Mouse (Mus musculus) MEL (cell line): Measurements from ENCODE around the gene Gskip. TPM values are rescaled to one million over a fixed set of nuclear protein-coding genes. Genes with fewer than 3 reads are reported as not detected.
A peak's percentile ranks its signal among the peaks of the same experiment; 100 is the strongest.

Experiments
- DNase-seq: peaks from one replicate; pipeline ENCODE4 v3.0.0; 2011; ENCODE audit warnings: low read depth, low spot score
- H3K27ac ChIP-seq: 2 replicates; pipeline ENCODE4 v1.5.1; 2012; ENCODE audit warnings: low read depth, mild to moderate bottlenecking, control low read depth, low read length, moderate library complexity; ENCODE audit not compliant: control insufficient read depth
- H3K27me3 ChIP-seq, 2 experiments: fragments of 150-350 bp in 1 of 2; sonication (generic) in 1 of 2; 2 replicates each; pipeline ENCODE4 v1.6.1; 2012; ENCODE audit warnings: low read length in 2 of 2, mild to moderate bottlenecking in 2 of 2, improper control_type of control experiment in 1 of 2, moderate library complexity in 1 of 2; ENCODE audit not compliant: insufficient read depth in 2 of 2, control insufficient read depth in 1 of 2
- H3K36me3 ChIP-seq, 2 experiments: 2 replicates each; pipeline ENCODE4 v1.6.1; 2012 to 2014; ENCODE audit warnings: low read length in 2 of 2, improper control_type of control experiment in 1 of 2, inconsistent platforms in 1 of 2, mild to moderate bottlenecking in 1 of 2; ENCODE audit not compliant: insufficient read depth in 2 of 2, control insufficient read depth in 1 of 2
- H3K4me1 ChIP-seq, 2 experiments: fragments of 150-350 bp in 1 of 2; sonication (generic) in 1 of 2; 2 replicates each; pipeline ENCODE4 v1.6.1; 2012; ENCODE audit warnings: low read length in 2 of 2, improper control_type of control experiment in 1 of 2, mild to moderate bottlenecking in 1 of 2; ENCODE audit not compliant: insufficient read depth in 2 of 2, control insufficient read depth in 1 of 2
- H3K4me3 ChIP-seq, 2 experiments: fragments of 150-350 bp in 1 of 2; sonication (generic) in 1 of 2; 2 replicates each; pipeline ENCODE4 v1.5.1; 2012; ENCODE audit warnings: low read depth in 2 of 2, low read length in 2 of 2, mild to moderate bottlenecking in 2 of 2, moderate library complexity in 2 of 2, control low read depth in 1 of 2, improper control_type of control experiment in 1 of 2; ENCODE audit not compliant: control insufficient read depth in 1 of 2, insufficient read depth in 1 of 2
- H3K79me2 ChIP-seq: 2 replicates; pipeline ENCODE4 v1.6.1; 2012; ENCODE audit warnings: mild to moderate bottlenecking, low read length, moderate library complexity; ENCODE audit not compliant: control insufficient read depth, poor library complexity, insufficient read depth
- H3K9ac ChIP-seq: 2 replicates; pipeline ENCODE4 v1.6.1; 2012; ENCODE audit warnings: low read depth, mild to moderate bottlenecking, control low read depth, low read length, moderate library complexity; ENCODE audit not compliant: control insufficient read depth, poor library complexity, severe bottlenecking
- H3K9me3 ChIP-seq: fragments of 150-350 bp; sonication (generic); replicated peaks from 2 replicates; pipeline ENCODE4 v1.6.1; 2012; ENCODE audit warnings: mild to moderate bottlenecking, low read length, improper control_type of control experiment, moderate library complexity; ENCODE audit not compliant: insufficient read depth
- CTCF ChIP-seq, 3 experiments: IDR thresholded peaks in 2 of 3; conservative IDR thresholded peaks in 1 of 3; 2 replicates each; pipeline ENCODE4 v1.5.1; 2011 to 2012; ENCODE audit warnings: low read length in 3 of 3, low read depth in 2 of 3, mild to moderate bottlenecking in 2 of 3, improper control_type of control experiment in 1 of 3, inconsistent platforms in 1 of 3, mixed read lengths in 1 of 3, moderate library complexity in 1 of 3; ENCODE audit not compliant: control insufficient read depth in 1 of 3, insufficient read depth in 1 of 3, poor library complexity in 1 of 3, severe bottlenecking in 1 of 3
- EP300 ChIP-seq, 2 experiments: IDR thresholded peaks; 2 replicates each; pipeline ENCODE4 v1.6.1; 2011; ENCODE audit warnings: improper control_type of control experiment in 2 of 2, low read length in 2 of 2, low read depth in 1 of 2, mild to moderate bottlenecking in 1 of 2
- ETS1 ChIP-seq: IDR thresholded peaks from 2 replicates; pipeline ENCODE4 v1.6.1; 2012; ENCODE audit warnings: low read depth, mild to moderate bottlenecking, inconsistent platforms, low read length, improper control_type of control experiment, moderate library complexity
- GATA1 ChIP-seq: IDR thresholded peaks from 2 replicates; pipeline ENCODE4 v1.6.1; 2011; ENCODE audit warnings: low read depth, low read length, improper control_type of control experiment
- JUND ChIP-seq: IDR thresholded peaks from 2 replicates; pipeline ENCODE4 v1.6.1; 2011; ENCODE audit warnings: low read depth, mild to moderate bottlenecking, improper control_type of control experiment, low read length
- KAT2A ChIP-seq: conservative IDR thresholded peaks from 2 replicates; pipeline ENCODE4 v1.6.1; 2012; ENCODE audit warnings: low read depth, low read length, improper control_type of control experiment, inconsistent platforms
- MXI1 ChIP-seq: IDR thresholded peaks from 2 replicates; pipeline ENCODE4 v1.6.1; 2011; ENCODE audit warnings: mild to moderate bottlenecking, low read depth, low read length, improper control_type of control experiment
- NRF1 ChIP-seq: IDR thresholded peaks from 2 replicates; pipeline ENCODE4 v1.6.1; 2014; ENCODE audit warnings: low read depth, mild to moderate bottlenecking, inconsistent platforms, low read length, improper control_type of control experiment, moderate library complexity; ENCODE audit not compliant: poor library complexity, insufficient read depth, severe bottlenecking
- RCOR1 ChIP-seq: IDR thresholded peaks from 2 replicates; pipeline ENCODE4 v1.6.1; 2012; ENCODE audit warnings: low read depth, mild to moderate bottlenecking, inconsistent platforms, low read length, improper control_type of control experiment
- TAL1 ChIP-seq: IDR thresholded peaks from 2 replicates; pipeline ENCODE4 v1.6.1; 2012; ENCODE audit warnings: mild to moderate bottlenecking, inconsistent platforms, low read length, moderate library complexity, mixed read lengths
- TBP ChIP-seq: IDR thresholded peaks from 2 replicates; pipeline ENCODE4 v1.8.0; 2011; ENCODE audit warnings: low read depth, low read length, improper control_type of control experiment
- ZNF384 ChIP-seq: IDR thresholded peaks from 2 replicates; pipeline ENCODE4 v1.6.1; 2012; ENCODE audit warnings: low read depth, mild to moderate bottlenecking, inconsistent platforms, low read length, improper control_type of control experiment
- polyA plus RNA-seq, 2 experiments: library from polyadenylated mRNA; stranded (reverse) in 1 of 2; unstranded in 1 of 2; fragments of >175 nt in 1 of 2; fragments of >200 nt in 1 of 2; gene quantifications; 2 replicates each; pipeline versions ENCODE4 v1.2.1 to v1.2.4; 2012; ENCODE audit warnings: low replicate concordance in 2 of 2, low read depth in 1 of 2; ENCODE audit not compliant: insufficient read length in 2 of 2, insufficient read depth in 1 of 2, missing spikeins in 1 of 2
- total RNA-seq: library from RNA; depleted of rRNA; stranded (reverse); fragments of 300-350 nt; gene quantifications from 2 replicates; pipeline ENCODE4 v1.2.3, GENCODE M21; 2012

Gene Gskip
- total and polyA plus RNA-seq, 3 experiments, result 12.6 to 13.9 TPM; not detected in 1

DNA sequence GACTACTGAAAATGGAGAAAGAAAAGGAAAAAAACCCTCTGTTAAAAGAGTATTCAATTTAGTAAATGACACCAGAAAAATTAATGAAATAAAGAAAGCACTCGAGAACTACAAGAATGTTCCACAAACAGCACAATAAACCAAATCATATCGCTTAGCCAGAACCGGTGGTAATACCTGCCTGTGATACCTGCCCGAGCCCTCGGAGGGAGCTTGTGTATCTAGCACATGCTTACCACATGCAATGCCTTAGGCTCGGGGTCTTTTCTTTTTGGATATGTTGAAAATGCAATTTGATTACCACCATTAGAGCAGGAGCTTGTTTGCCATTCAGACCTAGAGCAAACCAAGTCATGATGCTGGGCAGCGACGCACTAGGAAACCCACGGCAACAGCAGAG, 48.1 kb upstream of the Gskip start:
- H3K27me3 ChIP-seq, result no peaks in the 10 kb centered on the region
- DNase-seq, result no peak
- no peak overlapping the region for H3K9ac ChIP-seq
- no peak overlapping the region for H3K27ac ChIP-seq
- H3K9me3 ChIP-seq, result no peaks in the 10 kb centered on the region
- H3K79me2 ChIP-seq, result no peaks in the 10 kb centered on the region
- TF ChIP-seq RCOR1, result no peak
- TF ChIP-seq TBP, result no peak
- TF ChIP-seq EP300 (IDR thresholded peaks at IDR 0.05; ENCODE audit: low read depth in 1 of 2, low read length in 2 of 2), result no peak
- no peak for TF ChIP-seq GATA1
- TF ChIP-seq JUND, result no peak
- no peak for TF ChIP-seq ZNF384
- TF ChIP-seq MXI1, result no peak
- no peak for TF ChIP-seq KAT2A
- TF ChIP-seq, all 39 proteins: peak for 0
- Histone ChIP-seq H3K4me3 (no peak overlapping the region), H3K4me1 (no peaks in the 10 kb centered on the region), H3K36me3 (peaks cover 0 to 47% of the 10 kb centered on the region in 2 experiments; a peak in 2 of 4 replicates)

- H3K27me3 ChIP-seq, result no peaks in the 10 kb centered on the region
- H3K36me3 ChIP-seq, result peaks cover 0 to 41% of the 10 kb centered on the region in 2 experiments; a peak in 2 of 4 replicates
- DNase-seq, result peak; percentile 37
- TF ChIP-seq RCOR1, result no peak
- peak; percentile 37 to 44 (median 42) for TF ChIP-seq CTCF (IDR thresholded peaks at IDR 0.05 in 2 of 3, conservative IDR thresholded peaks at IDR 0.05 in 1 of 3; ENCODE audit: control insufficient read depth in 1 of 3, insufficient read depth in 1 of 3, low read depth in 2 of 3, low read length in 3 of 3, poor library complexity in 1 of 3, severe bottlenecking in 1 of 3)
- TF ChIP-seq, all 39 proteins: peak for 1
- Histone ChIP-seq H3K9ac (no peak overlapping the region), H3K27ac (no peak overlapping the region), H3K4me1 (no peaks in the 10 kb centered on the region), H3K79me2 (no peaks in the 10 kb centered on the region), H3K4me3 (no peak overlapping the region), H3K9me3 (no peaks in the 10 kb centered on the region)
Observed at GRCm38 (mm10) chr12:105637554-105637953, 47.1 kb upstream of the Gskip start.

DNA sequence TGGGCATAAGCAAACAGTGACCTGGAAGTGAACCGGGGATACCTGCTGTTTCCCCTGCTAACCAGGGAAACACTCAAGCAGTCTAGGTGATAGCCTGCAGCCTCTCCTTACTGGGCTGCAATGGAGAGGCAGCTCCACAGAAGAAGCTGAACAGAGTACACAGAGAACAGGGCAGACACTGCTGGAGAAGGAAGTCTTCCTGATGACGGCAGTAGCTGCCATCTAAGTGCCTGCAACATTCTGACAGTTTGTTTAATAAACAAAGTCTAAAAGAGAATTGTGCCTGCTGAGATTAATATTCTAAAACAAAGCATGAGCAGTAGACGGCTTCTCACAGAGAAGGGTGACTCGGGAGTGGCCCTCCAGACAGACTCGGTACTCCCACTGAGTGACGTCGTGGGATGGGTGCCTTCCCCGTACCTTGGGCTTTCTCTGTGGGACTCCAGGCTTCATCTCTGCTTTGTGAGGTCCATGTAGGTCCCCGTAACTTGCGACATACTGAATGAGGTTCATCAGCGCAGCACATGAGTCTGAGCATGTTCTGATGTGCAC, 41.8 kb upstream of the Gskip start:
- no peak overlapping the region for H3K27ac ChIP-seq
- no peaks in the 10 kb centered on the region for H3K9me3 ChIP-seq
- H3K4me1 ChIP-seq, result no peaks in the 10 kb centered on the region
- H3K36me3 ChIP-seq, result peaks cover 0 to 19% of the 10 kb centered on the region in 2 experiments; a peak in 2 of 4 replicates
- DNase-seq, result no peak
- no peaks in the 10 kb centered on the region for H3K79me2 ChIP-seq
- no peak overlapping the region for H3K4me3 ChIP-seq
- H3K9ac ChIP-seq, result no peak overlapping the region
- TF ChIP-seq ETS1 (no peak), NRF1 (no peak), MXI1 (no peak), TAL1 (no peak)
- H3K27me3 ChIP-seq, result no peaks in the 10 kb centered on the region
